Mouse (Mus musculus): ENCODE data around the gene Casz1.

- TF ChIP-seq CTCF (conservative IDR thresholded peaks at IDR 0.05; ENCODE audit: low read length): no peak
- TF ChIP-seq POU5F1 (IDR thresholded peaks at IDR 0.05; ENCODE audit: borderline replicate concordance, low read length): no peak
- no peak for TF ChIP-seq NANOG (IDR thresholded peaks at IDR 0.05; ENCODE audit: borderline replicate concordance, low read length)
Observed at GRCm38 (mm10) chr4:148938546-148938945, 134.3 kb downstream of the Casz1 start.

Measured in E14TG2a.4 (cell line).